Mouse (Mus musculus): ENCODE data around the gene 2410015M20Rik.

DNA sequence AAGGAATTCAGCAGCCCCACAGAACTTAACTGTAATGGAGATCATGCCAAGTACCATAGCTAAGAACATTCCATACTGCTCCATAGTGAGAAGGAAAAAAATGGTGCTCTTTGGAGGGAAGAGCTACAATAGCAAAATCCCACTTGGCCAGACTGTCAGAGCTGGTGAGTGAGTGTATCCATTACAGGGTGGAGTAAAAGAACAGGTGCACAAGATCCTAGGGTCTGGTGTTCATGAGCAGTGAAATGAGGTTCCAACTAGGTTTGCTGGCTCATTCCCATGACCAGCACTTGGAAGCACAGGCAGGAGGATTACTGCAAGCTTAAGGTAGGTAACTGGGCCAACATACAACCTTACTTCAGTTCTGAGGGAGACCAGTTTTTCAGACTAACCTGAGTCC lies 17.0 kb downstream of the 2410015M20Rik start:
- TF ChIP-seq CTCF (IDR thresholded peaks at IDR 0.05; ENCODE audit: borderline replicate concordance, insufficient read depth, low read length) (no peak), POLR2A (IDR thresholded peaks at IDR 0.05; ENCODE audit: low read depth, low read length) (no peak)
